Mouse (Mus musculus) E14TG2a.4 (cell line): ENCODE data around the gene Zfyve9.

ENCODE experiments used
- CTCF ChIP-seq: conservative IDR thresholded peaks from 2 replicates; pipeline ENCODE4 v1.5.1; 2014; ENCODE audit warnings: low read length
- NANOG ChIP-seq: IDR thresholded peaks from 2 replicates; pipeline ENCODE4 v1.6.1; 2014; ENCODE audit warnings: borderline replicate concordance, low read length, mixed read lengths
- POU5F1 ChIP-seq: IDR thresholded peaks from 2 replicates; pipeline ENCODE4 v1.6.1; 2014; ENCODE audit warnings: low read length, borderline replicate concordance

GRCm38 (mm10) chr4:108619165-108619564, 161.4 kb downstream of the Zfyve9 start:
- no peak for TF ChIP-seq CTCF
- TF ChIP-seq NANOG = no peak
- TF ChIP-seq POU5F1 = no peak
